Mouse (Mus musculus) megakaryocyte progenitor cell, adult 5-6 weeks (primary cell): Measurements from ENCODE around the gene Nfia. TPM values are rescaled to one million over a fixed set of nuclear protein-coding genes. Genes with fewer than 3 reads are reported as not detected.

ENCODE experiments used
- ATAC-seq: replicated peaks from 2 replicates; pipeline ENCODE4 v1.8.0; 2016; ENCODE audit warnings: mild to moderate bottlenecking, moderate TSS enrichment, inconsistent platforms; ENCODE audit not compliant: poor library complexity
- total RNA-seq, 2 experiments: library from RNA; stranded (forward) in 1 of 2; stranded (reverse) in 1 of 2; fragments of 157-497, 149-512 nt in 1 of 2; fragments of 200-1000 nt in 1 of 2; gene quantifications; 2 replicates each; pipeline versions ENCODE4 v1.2.3 to v1.2.4; 2015 to 2017

Gene Nfia
- total RNA-seq, 2 experiments from 2014 or later = 1.5 to 35.1 TPM

DNA sequence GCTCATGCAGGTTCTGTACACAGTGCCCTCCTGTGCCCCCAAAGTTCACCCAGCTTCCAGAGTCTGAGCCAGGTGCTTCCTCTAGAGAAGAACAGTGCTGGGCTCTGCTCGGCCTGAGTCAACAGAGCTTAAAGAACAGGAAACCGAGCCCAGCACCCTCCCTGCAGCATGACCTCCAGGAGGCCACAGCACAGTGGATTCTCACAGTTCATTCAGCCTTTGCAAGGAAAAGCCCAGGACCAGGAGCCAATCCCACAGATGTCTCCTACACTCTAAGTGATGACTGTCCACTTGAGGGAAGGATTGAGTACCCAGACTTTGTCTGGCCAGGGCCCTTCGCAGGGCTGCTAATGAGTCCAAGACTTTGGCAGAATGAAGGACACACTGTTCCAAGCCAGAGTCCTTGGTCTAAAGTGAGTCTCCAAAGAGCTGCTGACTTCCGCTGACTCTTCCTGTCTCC, 318.9 kb downstream of the Nfia start:
- ATAC-seq = peak; percentile 62

DNA sequence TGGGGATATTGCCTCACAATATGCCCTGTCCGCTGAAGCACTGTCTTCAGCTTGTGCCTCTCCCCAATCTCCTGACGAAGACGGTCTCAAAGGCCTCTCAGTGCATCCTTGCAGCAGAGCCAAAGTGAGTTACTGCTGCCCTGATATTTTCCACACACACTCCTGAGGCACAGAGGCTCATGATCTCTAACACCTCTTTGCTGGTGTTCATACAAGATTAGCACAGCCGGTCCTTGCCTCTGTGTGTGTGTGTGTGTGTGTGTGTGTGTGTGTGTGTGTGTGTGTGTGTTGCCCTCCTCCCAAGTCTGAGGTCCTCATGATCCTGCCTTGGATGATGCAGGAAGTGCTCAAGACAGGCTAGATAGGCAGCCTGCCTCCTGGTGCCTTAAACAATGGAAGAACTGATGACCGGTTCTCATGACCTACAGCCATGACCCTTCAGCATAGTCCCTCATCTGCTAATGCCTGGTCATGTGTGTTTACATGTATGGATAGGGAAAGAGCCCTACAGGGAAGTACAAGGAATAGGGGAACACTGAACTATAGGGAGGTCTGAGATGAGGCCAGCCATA, 319.5 kb downstream of the Nfia start:
- ATAC-seq = peak; percentile 12; the same call in 1 of the 2 replicates

DNA sequence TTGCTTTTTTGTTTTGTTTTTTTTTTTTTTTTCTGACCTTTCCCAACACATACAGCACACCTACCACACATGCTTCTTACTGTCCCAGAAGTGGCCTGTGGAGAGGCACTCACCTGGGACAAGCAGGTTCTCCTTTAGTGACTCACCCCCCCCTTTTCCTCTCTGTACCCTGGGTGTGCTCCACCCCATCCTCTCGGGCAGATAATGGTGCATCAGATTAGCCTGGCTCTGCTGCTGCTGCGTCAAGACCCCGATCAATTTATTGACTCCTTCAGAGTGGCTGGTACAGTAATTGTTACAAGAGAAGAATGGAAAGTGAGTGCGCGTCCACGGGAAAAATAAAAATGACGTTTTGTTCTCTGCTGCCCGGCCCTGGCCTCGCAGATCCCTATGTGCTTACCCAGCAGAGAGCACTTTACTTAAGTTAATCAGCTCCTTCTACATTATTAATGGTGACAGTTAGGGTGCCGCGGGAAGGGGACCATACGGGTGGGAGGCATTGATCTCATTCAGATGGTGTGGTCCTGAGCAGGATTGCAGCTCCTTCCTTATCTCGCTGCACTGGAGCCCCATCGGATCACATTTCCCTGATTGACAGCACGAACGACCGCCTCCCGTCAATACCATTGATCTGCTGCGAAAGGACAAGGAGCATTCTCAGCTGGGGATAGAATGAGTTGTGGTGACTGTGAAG, 321.7 kb downstream of the Nfia start:
- ATAC-seq = no peak

DNA sequence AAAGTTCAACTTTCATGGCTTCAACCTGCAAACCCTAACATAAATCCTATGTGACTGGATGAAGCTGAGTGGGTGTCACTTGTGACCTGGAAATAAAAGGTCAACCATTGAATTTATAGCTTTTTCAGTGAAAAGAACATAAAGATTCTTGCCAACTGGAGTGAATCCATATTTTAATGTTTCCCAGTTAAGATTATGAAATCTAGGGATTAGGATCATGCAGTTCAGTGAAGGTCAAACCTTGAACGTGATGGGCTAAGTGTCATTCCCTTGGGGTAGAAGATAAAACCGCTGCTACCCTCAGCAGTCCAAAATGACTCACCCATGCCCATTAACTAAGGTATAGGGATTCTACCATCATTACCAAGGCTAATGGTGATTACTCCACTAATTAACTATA, 322.5 kb downstream of the Nfia start:
- ATAC-seq = no peak

DNA sequence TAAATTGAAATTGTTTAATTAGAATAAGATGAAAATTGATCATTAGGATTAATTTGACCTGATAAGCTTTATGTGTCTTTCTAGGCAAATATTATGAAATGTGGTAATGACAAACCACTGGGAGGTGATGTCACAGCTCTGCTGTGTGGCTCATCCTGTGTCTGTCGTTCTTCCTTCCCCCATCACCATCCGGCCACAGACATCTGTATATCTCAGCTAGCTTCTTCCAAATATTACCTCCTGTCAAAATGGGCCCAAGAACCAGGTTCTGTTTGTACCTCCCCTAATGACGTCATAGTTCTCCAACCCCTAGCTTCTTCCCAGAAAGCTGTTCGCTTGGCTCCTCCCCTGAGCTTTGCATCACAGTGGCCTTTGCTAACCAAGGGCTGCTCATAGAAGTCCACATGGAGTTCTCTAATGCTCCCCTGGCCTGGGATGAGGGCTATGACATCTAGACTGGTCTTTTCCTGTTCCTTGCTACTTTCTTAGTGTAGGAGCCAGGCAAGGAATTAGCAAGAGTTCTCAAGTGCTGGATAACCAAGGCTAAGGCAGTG, 324.6 kb downstream of the Nfia start:
- ATAC-seq = peak; percentile 46

DNA sequence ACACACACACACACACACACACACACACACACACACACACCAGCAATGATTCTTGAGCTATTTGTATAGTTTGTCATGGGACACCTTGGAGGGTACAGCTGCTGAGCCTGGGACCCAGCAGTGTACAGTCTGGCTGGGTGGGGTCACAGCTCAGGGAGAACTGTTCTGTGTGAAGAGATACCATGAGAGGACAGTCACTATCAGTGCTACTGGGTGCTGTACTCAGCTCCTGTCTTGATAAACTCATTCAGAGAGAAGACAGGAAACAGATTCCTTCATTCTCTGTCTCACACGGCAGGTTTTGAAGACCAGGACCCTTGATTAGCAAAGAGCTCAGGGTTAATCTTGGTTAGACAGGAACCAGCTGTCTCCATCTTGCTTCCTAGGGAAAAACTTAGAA, 326.1 kb downstream of the Nfia start:
- peak; percentile 80 for ATAC-seq

DNA sequence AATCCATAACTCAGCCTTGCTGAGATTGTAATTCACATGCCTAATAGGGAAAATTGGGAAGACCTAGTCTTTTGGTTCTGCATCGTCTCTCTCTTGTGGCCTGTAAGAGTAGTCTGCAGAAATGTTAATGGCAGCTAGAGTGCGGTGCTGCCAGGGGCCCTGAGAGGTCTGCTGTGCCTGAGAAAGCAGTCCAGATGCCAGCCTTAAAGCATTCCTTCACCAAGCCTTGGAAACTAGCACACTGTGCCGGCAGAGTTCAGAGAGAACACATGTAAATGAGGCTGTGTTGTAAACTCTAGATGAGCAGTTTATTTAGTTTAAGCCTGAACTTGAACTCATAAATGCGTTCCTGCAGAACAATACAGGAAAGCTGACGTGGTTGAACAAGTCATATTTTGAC, 326.9 kb downstream of the Nfia start:
- ATAC-seq = no peak

DNA sequence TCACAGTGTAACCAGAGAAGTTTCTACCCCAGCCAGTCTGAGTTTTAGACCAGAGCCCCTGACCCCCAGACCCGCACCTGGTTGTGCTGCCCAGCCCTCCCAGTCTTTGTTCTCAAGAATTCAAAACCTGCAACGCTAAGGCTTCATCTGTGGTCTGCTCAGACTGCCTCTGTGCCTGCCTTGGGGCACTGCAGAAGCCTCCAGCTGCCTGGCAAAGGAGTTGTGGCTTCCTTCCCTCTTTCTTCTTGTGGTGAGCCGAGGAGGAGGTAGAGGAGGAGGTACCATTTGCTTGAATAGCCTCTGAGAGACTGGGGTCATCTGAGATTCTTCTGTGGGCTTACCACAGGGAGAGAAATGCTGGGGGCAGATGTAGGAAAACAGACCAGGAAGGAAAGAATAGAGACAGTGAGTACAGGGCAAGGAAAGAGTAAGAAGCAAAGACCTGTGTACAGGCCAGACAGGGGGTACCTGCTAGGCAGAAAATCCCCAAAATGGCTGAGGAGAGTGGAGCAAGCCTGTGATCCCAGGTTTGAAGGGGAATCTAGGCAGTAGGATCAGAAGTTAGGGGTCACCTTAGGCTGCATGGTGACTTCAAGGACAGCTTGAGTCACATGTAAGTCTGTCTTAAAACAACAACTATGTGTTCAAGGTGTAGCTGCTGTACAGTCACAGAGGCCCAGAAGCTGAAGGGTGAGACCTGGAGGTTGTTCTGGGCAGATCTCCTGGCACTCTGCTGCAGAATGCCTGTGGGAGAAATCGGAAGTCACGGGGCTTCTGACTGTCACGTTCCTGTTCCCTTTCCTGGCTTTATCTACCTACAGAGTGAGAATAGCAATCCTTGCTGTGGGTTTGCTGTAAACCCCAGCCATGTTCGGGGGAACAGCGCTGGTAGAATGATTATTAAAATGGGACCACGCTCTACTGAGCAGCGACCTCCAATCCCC, 328.9 kb downstream of the Nfia start:
- peak; percentile 39 for ATAC-seq

DNA sequence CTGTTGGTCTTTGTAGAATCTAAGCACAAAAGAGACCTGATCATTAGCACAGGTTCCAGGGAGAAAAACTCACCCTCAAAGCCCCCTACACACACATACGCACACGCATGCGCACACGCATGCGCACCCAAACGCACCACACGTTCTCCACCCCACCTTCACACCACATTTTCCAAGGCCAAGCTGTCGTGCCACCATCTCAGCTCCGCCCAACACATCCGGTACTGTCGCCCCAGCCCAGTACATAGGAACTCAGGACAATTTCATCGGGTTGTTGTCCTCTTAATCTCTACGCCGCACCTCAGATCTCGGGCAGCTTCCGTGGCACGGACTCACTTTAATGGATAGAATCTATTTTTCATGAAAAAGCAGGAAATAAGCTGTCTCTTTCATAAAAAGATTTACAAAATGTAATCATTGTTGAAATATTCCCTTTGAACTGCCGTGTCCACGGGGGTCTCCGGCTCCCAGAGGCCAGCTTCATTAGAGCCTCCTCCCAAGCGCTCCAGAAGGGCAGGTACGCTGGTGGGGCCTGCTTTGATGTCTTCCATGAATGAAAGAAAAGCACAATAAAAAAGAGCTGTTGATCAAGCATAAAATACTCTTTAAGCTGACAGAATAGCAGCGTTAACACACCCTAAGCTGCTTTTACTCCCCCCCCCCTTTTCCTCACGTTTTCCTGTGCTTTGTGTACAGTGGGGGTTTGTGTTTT, 330.2 kb downstream of the Nfia start:
- no peak for ATAC-seq

DNA sequence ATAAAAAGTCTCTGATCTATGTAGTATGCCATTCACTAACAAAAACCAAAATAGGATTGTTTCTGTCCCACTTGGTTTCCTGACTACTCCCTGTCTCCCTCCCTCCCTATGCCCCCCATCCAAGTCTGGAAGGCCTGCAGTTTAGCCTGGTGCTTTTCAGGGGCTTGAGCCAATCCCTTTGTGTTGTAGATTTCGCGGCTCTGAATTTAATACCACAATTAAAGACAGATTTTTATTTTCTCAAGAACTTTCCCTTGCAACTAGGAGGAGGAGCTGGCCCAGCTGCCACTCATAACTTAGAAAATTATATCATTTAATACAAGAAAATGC, 330.8 kb downstream of the Nfia start:
- ATAC-seq = no peak

DNA sequence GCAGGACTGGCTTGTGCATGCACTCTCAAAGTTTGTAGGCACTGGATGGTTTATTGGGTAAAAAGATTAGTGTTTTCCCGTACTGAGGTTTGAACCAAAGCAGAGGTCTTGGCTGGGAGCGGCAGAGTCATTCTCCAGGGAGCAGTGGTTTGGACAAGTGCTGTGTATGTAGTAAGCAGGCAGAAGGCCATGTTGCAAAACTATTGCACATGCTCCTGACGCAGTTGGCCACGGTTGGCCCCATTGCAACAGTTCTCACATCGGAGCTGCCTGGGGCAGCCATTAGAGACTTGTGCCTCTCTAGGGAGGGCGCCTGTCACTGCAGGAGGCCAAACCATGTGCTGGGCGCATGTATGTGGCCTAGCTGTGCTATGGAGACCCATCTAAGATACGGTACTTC, 331.6 kb downstream of the Nfia start:
- ATAC-seq = peak; percentile 79

DNA sequence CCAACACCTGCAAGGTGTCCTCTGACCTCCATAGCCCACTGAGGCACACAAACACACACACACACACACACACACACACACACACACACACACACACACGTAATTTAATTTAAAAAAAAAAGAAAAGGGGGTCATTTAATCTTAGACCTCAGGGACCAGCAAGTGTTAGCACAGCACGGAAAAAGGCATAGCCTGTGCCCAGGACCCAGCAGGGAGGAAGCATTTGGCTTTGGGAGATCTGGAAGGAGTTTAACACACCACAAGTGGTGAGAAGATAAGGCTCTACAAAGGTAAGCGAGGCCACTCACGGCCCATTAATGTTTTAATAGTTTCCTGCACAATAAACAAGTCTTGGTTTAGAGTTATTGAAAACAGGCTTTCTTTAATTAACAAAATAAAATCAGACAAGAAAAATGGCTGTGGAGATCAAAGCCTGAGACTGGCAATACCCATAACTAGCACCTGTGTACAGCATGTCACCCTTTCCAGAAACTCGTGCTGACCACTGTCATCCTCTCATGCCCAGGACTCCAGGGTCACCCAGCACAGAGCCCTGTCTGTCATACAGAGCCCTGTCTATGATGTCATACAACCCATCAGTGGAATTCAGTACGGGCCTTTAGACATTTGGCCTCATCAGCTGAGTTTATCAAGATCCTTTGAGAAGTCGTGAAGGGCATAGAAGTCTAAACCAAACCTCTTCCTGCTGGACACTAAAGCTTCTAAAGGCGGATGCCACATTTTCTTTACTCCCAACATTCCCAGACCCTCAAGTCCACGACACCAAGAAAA, 332.6 kb downstream of the Nfia start:
- ATAC-seq = no peak

DNA sequence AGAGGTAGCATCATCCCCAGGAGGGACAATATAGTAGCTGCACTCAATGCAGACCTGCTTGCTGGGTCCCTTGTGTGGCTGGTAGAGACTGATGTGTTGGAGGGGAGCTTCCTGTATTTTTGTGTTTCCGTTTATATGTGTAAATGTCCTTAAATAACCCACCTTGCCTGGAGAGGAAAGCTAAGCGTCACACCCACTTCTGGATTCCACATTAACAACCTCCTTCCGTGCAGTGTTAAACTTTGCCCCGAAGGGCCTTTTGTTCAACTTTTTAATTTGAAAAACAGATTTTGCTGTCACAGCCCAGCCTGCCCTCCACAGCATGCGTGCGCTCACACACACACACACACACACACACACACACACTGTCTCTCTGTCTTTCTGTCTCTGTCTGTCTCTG, 333.4 kb downstream of the Nfia start:
- ATAC-seq = 0 out of 2 replicates have a peak, but pooled peaks have one; percentile 4

DNA sequence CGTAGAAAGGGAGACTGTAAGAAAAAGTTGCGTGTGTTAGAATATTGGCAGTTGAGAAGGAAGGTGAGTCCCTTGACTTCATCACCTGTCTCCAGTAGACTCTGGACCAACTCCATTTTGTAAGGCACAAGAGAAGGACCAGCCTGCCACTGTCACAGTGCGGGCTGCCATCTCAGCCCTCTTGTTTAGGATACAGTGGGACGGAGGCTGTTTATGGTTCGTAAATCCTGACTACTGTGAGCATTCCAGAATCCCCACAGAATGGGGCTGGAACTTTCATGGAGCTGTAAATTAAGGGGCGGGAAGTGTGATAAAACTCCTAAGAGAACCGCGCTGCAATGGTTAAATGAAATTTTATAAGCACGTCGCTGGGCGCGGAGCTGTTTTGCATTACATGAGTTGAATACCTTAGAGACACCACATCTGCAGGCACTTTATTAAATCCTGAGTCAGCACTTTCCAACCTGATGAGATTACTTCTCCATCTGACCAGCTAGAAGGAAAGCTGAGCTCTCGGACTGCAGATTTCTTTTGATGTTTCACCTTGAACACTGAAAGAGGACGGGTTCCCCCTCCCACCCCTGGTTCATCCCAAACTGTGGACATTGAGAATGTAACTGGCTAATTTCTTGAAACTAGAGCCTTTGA, 334.0 kb downstream of the Nfia start:
- no peak for ATAC-seq

DNA sequence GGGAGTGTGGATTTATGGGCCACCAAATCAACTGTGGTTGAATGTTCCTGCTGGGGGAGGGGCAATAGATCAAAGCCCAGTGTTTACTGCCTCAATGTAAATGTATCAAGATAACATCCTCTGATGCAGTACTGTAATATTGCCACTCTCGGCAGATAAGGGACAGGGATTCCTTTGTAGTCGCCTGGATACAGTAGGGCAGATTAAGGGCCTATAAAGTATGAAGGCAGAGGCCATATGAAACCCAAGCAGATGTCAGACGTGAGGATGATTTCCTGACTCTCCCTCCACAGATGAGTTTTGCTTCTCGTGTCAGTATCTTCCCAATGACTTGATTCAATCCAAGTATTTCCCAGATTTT, 334.5 kb downstream of the Nfia start:
- no peak for ATAC-seq

DNA sequence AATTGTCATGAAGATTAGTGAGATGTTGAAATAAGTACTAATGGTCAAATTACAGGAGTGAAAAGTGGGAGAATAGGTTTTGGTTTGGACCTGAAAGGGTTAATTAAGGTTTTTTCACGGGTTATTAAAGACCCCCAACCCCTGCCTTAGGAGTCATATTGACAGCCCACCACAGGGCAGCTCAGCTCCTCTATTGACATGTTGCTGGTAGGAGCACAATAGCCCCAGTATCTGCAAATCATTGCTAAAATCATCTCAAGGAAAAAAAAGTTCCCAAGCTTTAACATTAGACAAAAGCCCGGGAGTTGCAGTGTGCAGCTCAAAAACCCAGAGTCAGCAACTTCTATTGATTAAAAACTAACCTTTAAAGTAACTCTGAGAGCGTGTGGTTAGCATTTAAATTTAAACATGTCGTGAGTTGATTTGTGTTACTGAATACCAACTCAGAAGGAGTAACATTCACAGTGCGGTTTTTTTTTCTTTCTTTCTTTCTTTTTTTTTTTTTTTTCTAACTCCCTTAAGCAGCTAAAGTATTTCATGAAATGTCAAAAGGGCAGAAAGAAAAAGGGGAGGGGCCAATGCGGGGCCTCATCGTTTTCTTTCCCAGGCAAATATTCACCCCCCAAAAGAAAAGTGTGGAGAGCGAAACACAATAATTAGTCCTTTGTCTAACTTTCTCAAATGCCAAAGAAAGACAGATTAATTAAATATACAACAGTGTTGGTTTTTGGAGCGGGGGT, 335.6 kb downstream of the Nfia start:
- no peak for ATAC-seq

DNA sequence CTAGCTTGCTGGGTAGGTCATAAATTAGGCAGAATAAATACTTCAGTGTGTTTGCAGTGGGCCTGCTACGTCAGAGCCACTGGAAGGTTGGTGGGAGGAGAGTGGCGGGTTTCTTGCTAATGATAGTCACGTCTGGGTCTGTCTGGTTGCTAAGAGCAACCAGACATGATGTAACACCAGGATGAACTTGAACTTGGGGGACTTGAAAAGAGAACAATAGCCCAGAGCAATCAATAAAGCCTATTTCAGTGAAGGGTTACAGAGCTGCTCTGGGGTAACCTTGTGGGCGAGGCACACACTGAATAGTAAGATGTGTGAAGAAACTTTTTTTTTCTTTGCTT, 336.1 kb downstream of the Nfia start:
- ATAC-seq = peak; percentile 7; the same call in 1 of the 2 replicates

DNA sequence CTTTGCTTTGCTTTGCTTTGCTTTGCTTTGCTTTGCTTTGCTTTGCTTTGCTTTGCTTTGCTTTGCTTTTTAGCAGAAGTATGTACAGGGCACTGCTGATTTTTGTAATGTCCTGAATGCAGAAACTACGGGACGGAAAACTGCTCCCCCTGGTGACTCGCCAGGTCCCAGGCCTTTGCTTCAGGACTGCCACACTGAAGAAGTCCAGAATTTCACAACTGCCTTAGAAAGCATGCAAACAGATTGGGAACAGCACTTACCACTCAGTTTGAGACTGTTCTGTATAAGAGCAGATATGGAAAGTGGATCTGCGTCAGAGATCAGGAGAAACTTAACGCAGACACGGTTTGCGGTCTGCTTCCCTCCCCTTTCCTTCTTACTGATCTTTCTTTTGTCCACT, 336.5 kb downstream of the Nfia start:
- peak; percentile 52 for ATAC-seq

DNA sequence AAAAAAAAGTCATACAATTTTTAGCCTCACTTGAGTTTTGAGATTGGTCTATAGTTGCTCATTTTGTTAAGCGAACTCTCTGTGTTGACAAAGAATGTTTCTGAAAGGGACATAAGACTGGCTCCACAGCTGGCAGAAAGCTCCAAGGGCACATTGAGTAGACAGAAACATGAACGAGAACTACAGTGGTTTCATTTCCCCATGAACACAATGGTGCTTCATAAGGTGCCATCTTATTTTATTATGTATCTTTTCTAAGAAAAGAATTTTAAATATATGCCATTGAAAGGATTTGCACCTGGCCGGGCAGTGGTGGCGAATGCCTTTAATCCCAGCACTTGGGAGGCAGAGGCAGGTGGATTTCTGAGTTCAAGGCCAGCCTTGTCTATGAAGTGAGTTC, 337.4 kb downstream of the Nfia start:
- ATAC-seq = no peak
